Mouse (Mus musculus) lung, embryonic 14.5 days (tissue): Measurements from ENCODE around the gene Sp2. TPM values are rescaled to one million over a fixed set of nuclear protein-coding genes. Genes with fewer than 3 reads are reported as not detected.
A peak's percentile ranks its signal among the peaks of the same experiment; 100 is the strongest.

Experiments used
- ATAC-seq: fragments of 200-750 bp; cut with Nextera tagmentation; 2 replicates; pipeline ENCODE4 v1.8.0; 2017; ENCODE audit warnings: mild to moderate bottlenecking, moderate TSS enrichment, moderate library complexity; ENCODE audit not compliant: insufficient read depth
- DNase-seq: peaks from one replicate; pipeline ENCODE4 v3.0.0-alpha.2; 2015
- H3K27ac ChIP-seq: fragments of 300-500 bp; sonication (generic); 2 replicates; pipeline ENCODE4 v1.5.1; 2014; ENCODE audit warnings: low read depth, mild to moderate bottlenecking, moderate library complexity
- H3K27me3 ChIP-seq: fragments of 300-500 bp; sonication (generic); 2 replicates; pipeline ENCODE4 v1.6.1; 2014; ENCODE audit warnings: low read length, control low read depth; ENCODE audit not compliant: insufficient read depth
- H3K36me3 ChIP-seq: fragments of 300-500 bp; sonication (generic); 2 replicates; pipeline ENCODE4 v1.6.1; 2014; ENCODE audit warnings: control low read depth; ENCODE audit not compliant: insufficient read depth
- H3K4me1 ChIP-seq: fragments of 300-500 bp; sonication (generic); 2 replicates; pipeline ENCODE4 v1.6.1; 2014; ENCODE audit warnings: antibody characterized with exemption, control low read depth; ENCODE audit not compliant: insufficient read depth
- H3K4me2 ChIP-seq: fragments of 300-500 bp; sonication (generic); 2 replicates; pipeline ENCODE4 v1.6.1; 2014; ENCODE audit warnings: mild to moderate bottlenecking
- H3K4me3 ChIP-seq: fragments of 300-500 bp; sonication (generic); 2 replicates; pipeline ENCODE4 v1.5.1; 2014; ENCODE audit warnings: low read depth, low read length
- H3K9ac ChIP-seq: fragments of 300-500 bp; sonication (generic); 2 replicates; pipeline ENCODE4 v1.6.1; 2014
- H3K9me3 ChIP-seq: fragments of 300-500 bp; sonication (generic); 2 replicates; pipeline ENCODE4 v1.6.1; 2016; ENCODE audit warnings: low read depth, low read length, control low read depth
- CTCF ChIP-seq: IDR thresholded peaks from 2 replicates; pipeline ENCODE4 v1.5.1; 2016; ENCODE audit warnings: antibody characterized with exemption, low read depth
- whole genome bisulfite sequencing: fragments of 180-500 bp; shearing (Covaris S2); extraction: QIAGEN DNeasy Blood & Tissue Kit; methylation state at CpG from one replicate; pipeline ENCODE4 v1.1.7; 2014; 5-methylcytosine and 5-hydroxymethylcytosine counted together
- polyA plus RNA-seq: library from polyadenylated mRNA; unstranded; fragments of >200 nt; fragmentation: Nextera tagmentation; extraction: Ambion mirVana; gene quantifications from 2 replicates; pipeline ENCODE4 v1.2.1, GENCODE M21; 2014

The Sp2 gene
- polyA plus RNA-seq, 1 experiment from 2014 or later: 22.3 TPM

- Histone ChIP-seq H3K27ac (peak overlapping the region; percentile 95), H3K9me3 (no peaks in the 10 kb centered on the region), H3K4me3 (peak overlapping the region; percentile 95), H3K9ac (peak overlapping the region; percentile 95), H3K4me2 (peak overlapping the region; percentile 69), H3K4me1 (peaks cover 12% of the 10 kb centered on the region), H3K36me3 (0 out of 2 replicates have a peak, but pooled peaks cover 3% of the 10 kb centered on the region), H3K27me3 (no peaks in the 10 kb centered on the region)
- 29% methylated on average over 3 of the region's 3 CpGs for WGBS
- no peak for TF ChIP-seq CTCF
- no peak for DNase-seq
- no peak for ATAC-seq
Measured at GRCm38 (mm10) chr11:96976379-96976687, 6.4 kb downstream of the Sp2 start.

GRCm38 (mm10) chr11:96975511-96976378 is 7.0 kb downstream of the Sp2 start:
- no peak for TF ChIP-seq CTCF
- ATAC-seq: no peak
- H3K9me3 ChIP-seq: no peaks in the 10 kb centered on the region
- H3K4me3 ChIP-seq: peak overlapping the region; percentile 95
- H3K4me2 ChIP-seq: peak overlapping the region; percentile 69
- H3K9ac ChIP-seq: peak overlapping the region; percentile 95
- H3K27ac ChIP-seq: no peak overlapping the region; the same call in 1 of the 2 replicates
- H3K4me1 ChIP-seq: peaks cover 13% of the 10 kb centered on the region
- H3K36me3 ChIP-seq: 0 out of 2 replicates have a peak, but pooled peaks cover 3% of the 10 kb centered on the region
- WGBS: 70% methylated on average over 10 of the region's 10 CpGs
- no peaks in the 10 kb centered on the region for H3K27me3 ChIP-seq
- no peak for DNase-seq

- ATAC-seq (no peak), DNase-seq (no peak)
- Histone ChIP-seq H3K27me3 (no peaks in the 10 kb centered on the region), H3K27ac (no peak overlapping the region), H3K9me3 (no peaks in the 10 kb centered on the region), H3K4me2 (no peak overlapping the region), H3K9ac (no peak overlapping the region), H3K4me1 (peaks cover 23% of the 10 kb centered on the region), H3K36me3 (0 out of 2 replicates have a peak, but pooled peaks cover 3% of the 10 kb centered on the region), H3K4me3 (no peak overlapping the region)
- 76% methylated on average over 5 of the region's 5 CpGs for WGBS
- TF ChIP-seq CTCF: no peak
Measured at GRCm38 (mm10) chr11:96974813-96975212, 7.9 kb downstream of the Sp2 start.

- Histone ChIP-seq H3K9me3 (no peaks in the 10 kb centered on the region), H3K4me1 (peaks cover 32% of the 10 kb centered on the region), H3K36me3 (0 out of 2 replicates have a peak, but pooled peaks cover 3% of the 10 kb centered on the region), H3K4me3 (no peak overlapping the region), H3K27ac (no peak overlapping the region), H3K27me3 (no peaks in the 10 kb centered on the region), H3K9ac (no peak overlapping the region; the same call in 1 of the 2 replicates), H3K4me2 (no peak overlapping the region)
- ATAC-seq: no peak
- TF ChIP-seq CTCF: no peak
- 84% methylated on average over 5 of the region's 5 CpGs for WGBS
- no peak for DNase-seq
Measured at GRCm38 (mm10) chr11:96973426-96973964, 9.3 kb downstream of the Sp2 start.

- H3K4me3 ChIP-seq: no peak overlapping the region
- peaks cover 33% of the 10 kb centered on the region for H3K4me1 ChIP-seq
- no peaks in the 10 kb centered on the region for H3K9me3 ChIP-seq
- no peak overlapping the region for H3K9ac ChIP-seq
- H3K27me3 ChIP-seq: no peaks in the 10 kb centered on the region
- H3K4me2 ChIP-seq: no peak overlapping the region
- H3K36me3 ChIP-seq: 0 out of 2 replicates have a peak, but pooled peaks cover 3% of the 10 kb centered on the region
- WGBS: 80% methylated on average over 5 of the region's 5 CpGs
- no peak for TF ChIP-seq CTCF
- ATAC-seq: no peak
- DNase-seq: no peak
- H3K27ac ChIP-seq: no peak overlapping the region
Measured at GRCm38 (mm10) chr11:96972906-96973305, 9.9 kb downstream of the Sp2 start.

GRCm38 (mm10) chr11:96970341-96970740 is 12.4 kb downstream of the Sp2 start:
- Histone ChIP-seq H3K4me1 (peaks cover 33% of the 10 kb centered on the region), H3K9ac (no peak overlapping the region; the same call in 1 of the 2 replicates), H3K4me3 (no peak overlapping the region), H3K27me3 (no peaks in the 10 kb centered on the region), H3K4me2 (no peak overlapping the region), H3K27ac (peak overlapping the region; percentile 91), H3K9me3 (no peaks in the 10 kb centered on the region), H3K36me3 (0 out of 2 replicates have a peak, but pooled peaks cover 3% of the 10 kb centered on the region)
- TF ChIP-seq CTCF: no peak
- no peak for ATAC-seq
- DNase-seq: no peak
- 24% methylated on average over 3 of the region's 3 CpGs for WGBS

- Histone ChIP-seq H3K4me2 (peak overlapping the region; percentile 32), H3K27ac (peak overlapping the region; percentile 91), H3K27me3 (no peaks in the 10 kb centered on the region), H3K9me3 (no peaks in the 10 kb centered on the region), H3K9ac (no peak overlapping the region; the same call in 1 of the 2 replicates), H3K36me3 (0 out of 2 replicates have a peak, but pooled peaks cover 3% of the 10 kb centered on the region), H3K4me1 (peaks cover 33% of the 10 kb centered on the region), H3K4me3 (no peak overlapping the region)
- DNase-seq (peak; percentile 80), ATAC-seq (peak; percentile 39; the same call in 1 of the 2 replicates)
- WGBS: 38% methylated on average over 1 of the region's 1 CpGs
- no peak for TF ChIP-seq CTCF
Measured at GRCm38 (mm10) chr11:96969746-96970145, 13.0 kb downstream of the Sp2 start.
